Mouse (Mus musculus): ENCODE results near the gene Chrnd. TPM values are rescaled to one million over a fixed set of nuclear protein-coding genes. Genes with fewer than 3 reads are reported as not detected.

Chrnd gene
- polyA plus RNA-seq, 1 experiment from 2014 or later: 0.17 TPM

DNA sequence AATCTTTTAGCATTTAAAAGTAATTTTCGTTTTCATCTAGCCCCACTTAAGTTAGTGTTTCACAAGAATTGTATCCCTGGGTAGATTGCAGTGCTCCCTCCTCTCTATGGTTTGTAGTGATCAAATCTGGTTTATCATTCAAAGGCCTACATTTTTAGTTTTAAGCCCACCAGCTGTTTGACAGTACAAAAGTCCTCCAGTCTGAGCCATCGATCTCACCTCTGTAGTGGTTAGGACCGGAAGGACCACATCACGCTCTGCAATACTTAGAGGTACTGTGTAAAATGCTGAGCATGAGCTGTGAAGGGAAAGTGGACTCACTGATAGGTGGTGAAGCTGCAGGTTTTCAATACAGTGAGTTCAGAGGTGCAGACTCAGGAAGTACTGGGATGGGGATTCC is 24.3 kb downstream of the Chrnd start:
- ATAC-seq (replicated peaks; ENCODE audit: low FRiP score, low read depth): no peak
- H3K36me3 ChIP-seq (ENCODE audit: insufficient read depth, low read length): peaks cover 7% of the 10 kb centered on the region; the same call in 1 of the 2 replicates
- no peaks in the 10 kb centered on the region for H3K27me3 ChIP-seq (ENCODE audit: insufficient read depth, low read length)
- H3K4me1 ChIP-seq (replicated peaks; ENCODE audit: insufficient read depth, low read length): peaks cover 6% of the 10 kb centered on the region; the same call in 1 of the 2 replicates
- H3K9me3 ChIP-seq (replicated peaks; ENCODE audit: low read length): no peaks in the 10 kb centered on the region
- H3K9ac ChIP-seq (ENCODE audit: low read depth, low read length): peak overlapping the region; percentile 98
- 9% methylated on average over 4 of the region's 4 CpGs for WGBS
- DNase-seq (ENCODE audit: low spot score): peak; percentile 19
- H3K4me3 ChIP-seq (replicated peaks; ENCODE audit: low read depth, low read length): peak overlapping the region; percentile 81
- H3K27ac ChIP-seq: peak overlapping the region; percentile 99
- peak overlapping the region; percentile 80 for H3K4me2 ChIP-seq (ENCODE audit: low read length)
- no peak for TF ChIP-seq CTCF (IDR thresholded peaks at IDR 0.05; ENCODE audit: low read depth)

GRCm38 (mm10) chr1:87217938-87218337 is 27.5 kb downstream of the Chrnd start:
- Histone ChIP-seq H3K27me3 (ENCODE audit: insufficient read depth, low read length) (no peaks in the 10 kb centered on the region), H3K9ac (ENCODE audit: low read depth, low read length) (no peak overlapping the region), H3K27ac (0 out of 2 replicates have a peak overlapping the region, but pooled peaks have one; percentile 19), H3K4me2 (ENCODE audit: low read length) (no peak overlapping the region), H3K4me3 (replicated peaks; ENCODE audit: low read depth, low read length) (no peak overlapping the region), H3K36me3 (ENCODE audit: insufficient read depth, low read length) (peaks cover 27% of the 10 kb centered on the region), H3K4me1 (replicated peaks; ENCODE audit: insufficient read depth, low read length) (peaks cover 6% of the 10 kb centered on the region; the same call in 1 of the 2 replicates), H3K9me3 (replicated peaks; ENCODE audit: low read length) (no peaks in the 10 kb centered on the region)
- peak; percentile 80 for TF ChIP-seq CTCF (IDR thresholded peaks at IDR 0.05; ENCODE audit: low read depth)
- WGBS: 54% methylated on average over 3 of the region's 3 CpGs
- DNase-seq (ENCODE audit: low spot score) (peak; percentile 69), ATAC-seq (replicated peaks; ENCODE audit: low FRiP score, low read depth) (no peak)

DNA sequence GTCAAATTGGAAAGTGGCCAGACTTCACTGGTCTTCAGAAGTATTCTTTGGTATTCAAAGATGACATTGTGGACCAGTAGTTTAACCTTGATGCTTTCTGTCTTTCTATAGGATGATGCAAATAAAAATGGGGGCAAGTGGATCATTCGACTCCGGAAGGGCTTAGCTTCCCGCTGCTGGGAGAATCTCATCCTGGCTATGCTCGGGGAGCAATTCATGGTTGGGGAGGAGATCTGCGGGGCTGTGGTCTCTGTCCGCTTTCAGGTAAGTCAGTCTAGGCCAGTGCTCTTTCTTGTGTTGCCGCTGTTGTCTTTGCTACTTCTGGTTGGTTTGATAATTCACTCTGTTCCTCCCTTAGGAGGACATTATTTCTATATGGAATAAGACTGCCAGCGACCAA is 35.3 kb downstream of the Chrnd start:
- Histone ChIP-seq H3K4me3 (replicated peaks; ENCODE audit: low read depth, low read length) (no peak overlapping the region), H3K4me2 (ENCODE audit: low read length) (no peak overlapping the region), H3K9me3 (replicated peaks; ENCODE audit: low read length) (no peaks in the 10 kb centered on the region), H3K27me3 (ENCODE audit: insufficient read depth, low read length) (no peaks in the 10 kb centered on the region), H3K27ac (no peak overlapping the region), H3K4me1 (replicated peaks; ENCODE audit: insufficient read depth, low read length) (no peaks in the 10 kb centered on the region), H3K36me3 (ENCODE audit: insufficient read depth, low read length) (peaks cover 80% of the 10 kb centered on the region), H3K9ac (ENCODE audit: low read depth, low read length) (no peak overlapping the region)
- ATAC-seq (replicated peaks; ENCODE audit: low FRiP score, low read depth) (no peak), DNase-seq (ENCODE audit: low spot score) (no peak)
- TF ChIP-seq CTCF (IDR thresholded peaks at IDR 0.05; ENCODE audit: low read depth): no peak
- 97% methylated on average over 8 of the region's 8 CpGs for WGBS

DNA sequence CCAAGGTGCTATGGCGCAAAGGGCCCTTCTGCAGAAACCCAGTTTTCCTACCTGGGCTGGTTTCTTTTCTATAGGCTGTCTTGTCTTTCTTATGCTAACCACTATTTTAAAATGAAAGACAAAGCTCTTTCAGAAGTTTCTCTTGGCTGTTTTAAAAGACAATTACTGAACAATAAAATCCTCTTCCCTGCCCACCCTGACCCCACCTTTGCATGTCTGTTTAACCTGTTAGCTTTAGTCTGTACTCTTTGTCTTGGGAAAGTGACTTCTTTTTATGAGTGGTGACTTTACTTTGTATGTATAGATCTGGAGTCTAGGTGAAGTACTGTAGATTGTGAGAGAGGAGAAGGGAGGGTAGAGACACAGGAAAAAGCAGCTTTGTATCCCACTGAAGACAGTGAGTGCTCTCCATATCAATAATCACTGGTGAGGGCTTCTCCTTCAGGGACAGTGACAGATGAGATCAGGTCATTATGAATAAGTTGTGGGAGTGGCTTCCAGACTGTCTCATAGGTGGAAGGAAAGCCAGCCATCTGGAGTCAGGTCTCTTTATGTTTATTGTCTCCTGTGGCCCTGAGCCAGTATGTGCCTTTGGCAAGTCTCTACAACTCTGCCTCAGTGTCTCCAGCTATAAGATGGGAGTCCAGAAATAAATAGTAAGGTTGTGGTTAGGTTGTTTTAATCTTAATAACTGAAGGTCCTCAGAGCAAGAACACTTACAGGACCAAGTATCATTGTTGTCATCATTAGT is 36.2 kb downstream of the Chrnd start:
- H3K36me3 ChIP-seq (ENCODE audit: insufficient read depth, low read length): peaks cover 77% of the 10 kb centered on the region
- no peak for ATAC-seq (replicated peaks; ENCODE audit: low FRiP score, low read depth)
- H3K27me3 ChIP-seq (ENCODE audit: insufficient read depth, low read length): no peaks in the 10 kb centered on the region
- H3K4me1 ChIP-seq (replicated peaks; ENCODE audit: insufficient read depth, low read length): no peaks in the 10 kb centered on the region
- H3K27ac ChIP-seq: no peak overlapping the region
- no peak overlapping the region for H3K4me3 ChIP-seq (replicated peaks; ENCODE audit: low read depth, low read length)
- H3K9me3 ChIP-seq (replicated peaks; ENCODE audit: low read length): no peaks in the 10 kb centered on the region
- no peak for TF ChIP-seq CTCF (IDR thresholded peaks at IDR 0.05; ENCODE audit: low read depth)
- H3K4me2 ChIP-seq (ENCODE audit: low read length): no peak overlapping the region
- DNase-seq (ENCODE audit: low spot score): no peak
- 100% methylated on average over 1 of the region's 1 CpGs for WGBS
- H3K9ac ChIP-seq (ENCODE audit: low read depth, low read length): no peak overlapping the region

- H3K27me3 ChIP-seq (ENCODE audit: insufficient read depth, low read length): no peaks in the 10 kb centered on the region
- no peak for ATAC-seq (replicated peaks; ENCODE audit: low FRiP score, low read depth)
- 93% methylated on average over 3 of the region's 3 CpGs for WGBS
Measured at GRCm38 (mm10) chr1:87227160-87227550, 36.7 kb downstream of the Chrnd start.

DNA sequence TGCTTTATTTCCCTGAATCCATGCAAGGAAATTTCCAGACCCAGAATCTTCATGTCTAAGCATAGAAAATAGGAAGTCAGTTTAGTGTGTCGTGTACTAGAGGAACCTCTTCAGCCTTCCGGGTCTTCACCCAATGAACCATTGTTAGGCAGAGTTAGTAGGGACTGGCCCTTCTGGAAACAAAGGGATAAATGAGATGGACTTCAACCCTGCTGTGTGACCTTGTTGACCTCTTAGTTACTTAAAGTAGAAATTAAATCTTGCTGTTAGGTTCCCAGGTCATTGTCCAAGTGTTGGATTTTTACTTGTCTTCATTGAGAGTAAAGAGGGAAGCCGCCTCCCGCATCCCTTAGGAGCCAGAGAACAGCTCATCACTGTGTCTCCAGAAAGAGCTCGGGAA is 40.2 kb downstream of the Chrnd start:
- H3K4me2 ChIP-seq (ENCODE audit: low read length): no peak overlapping the region
- no peak overlapping the region for H3K9ac ChIP-seq (ENCODE audit: low read depth, low read length)
- no peaks in the 10 kb centered on the region for H3K9me3 ChIP-seq (replicated peaks; ENCODE audit: low read length)
- no peaks in the 10 kb centered on the region for H3K27me3 ChIP-seq (ENCODE audit: insufficient read depth, low read length)
- peaks cover 56% of the 10 kb centered on the region for H3K36me3 ChIP-seq (ENCODE audit: insufficient read depth, low read length)
- ATAC-seq (replicated peaks; ENCODE audit: low FRiP score, low read depth) (no peak), DNase-seq (ENCODE audit: low spot score) (no peak)
- H3K4me3 ChIP-seq (replicated peaks; ENCODE audit: low read depth, low read length): no peak overlapping the region
- no peak overlapping the region for H3K27ac ChIP-seq
- 89% methylated on average over 5 of the region's 5 CpGs for whole genome bisulfite sequencing
- H3K4me1 ChIP-seq (replicated peaks; ENCODE audit: insufficient read depth, low read length): no peaks in the 10 kb centered on the region
- TF ChIP-seq CTCF (IDR thresholded peaks at IDR 0.05; ENCODE audit: low read depth): no peak

More at GRCm38 (mm10) chr1:87227160-87227550, 36.7 kb downstream of the Chrnd start:
- Histone ChIP-seq H3K4me1 (replicated peaks; ENCODE audit: insufficient read depth, low read length) (no peaks in the 10 kb centered on the region), H3K36me3 (ENCODE audit: insufficient read depth, low read length) (peaks cover 76% of the 10 kb centered on the region), H3K9me3 (replicated peaks; ENCODE audit: low read length) (no peaks in the 10 kb centered on the region), H3K9ac (ENCODE audit: low read depth, low read length) (no peak overlapping the region), H3K4me2 (ENCODE audit: low read length) (no peak overlapping the region), H3K27ac (no peak overlapping the region), H3K4me3 (replicated peaks; ENCODE audit: low read depth, low read length) (no peak overlapping the region)
- DNase-seq (ENCODE audit: low spot score): no peak
- no peak for TF ChIP-seq CTCF (IDR thresholded peaks at IDR 0.05; ENCODE audit: low read depth)

Measured in kidney, postnatal 0 days (tissue).